Mouse (Mus musculus) limb, embryonic 11.5 days (tissue): ENCODE data around the gene Slc2a4. TPM values are rescaled to one million over a fixed set of nuclear protein-coding genes. Genes with fewer than 3 reads are reported as not detected.

Experiments used
- ATAC-seq: fragments of 200-750 bp; cut with Nextera tagmentation; 2 replicates; pipeline ENCODE4 v1.8.0; 2017; ENCODE audit warnings: low read depth; ENCODE audit not compliant: insufficient number of reproducible peaks, low FRiP score, low TSS enrichment
- DNase-seq: peaks from one replicate; pipeline ENCODE4 v3.0.0-alpha.2; 2015; ENCODE audit warnings: low spot score
- H3K27ac ChIP-seq: fragments of 300-500 bp; sonication (generic); replicated peaks from 2 replicates; pipeline ENCODE4 v1.5.1; 2014; ENCODE audit warnings: low read depth, mild to moderate bottlenecking, low read length
- H3K27me3 ChIP-seq: fragments of 300-500 bp; sonication (generic); 2 replicates; pipeline ENCODE4 v1.6.1; 2014; ENCODE audit warnings: mild to moderate bottlenecking, low read length, mixed read lengths; ENCODE audit not compliant: control insufficient read depth, insufficient read depth
- H3K36me3 ChIP-seq: fragments of 300-500 bp; sonication (generic); 2 replicates; pipeline ENCODE4 v1.6.1; 2014; ENCODE audit warnings: mild to moderate bottlenecking, low read length, moderate library complexity, mixed read lengths; ENCODE audit not compliant: control insufficient read depth, insufficient read depth
- H3K4me1 ChIP-seq: fragments of 300-500 bp; sonication (generic); 2 replicates; pipeline ENCODE4 v1.6.1; 2014; ENCODE audit warnings: low read length, mixed read lengths; ENCODE audit not compliant: control insufficient read depth, insufficient read depth
- H3K4me2 ChIP-seq: fragments of 300-500 bp; sonication (generic); 2 replicates; pipeline ENCODE4 v1.6.1; 2014; ENCODE audit warnings: low read depth, mild to moderate bottlenecking, moderate library complexity; ENCODE audit not compliant: severe bottlenecking
- H3K4me3 ChIP-seq: fragments of 300-500 bp; sonication (generic); 2 replicates; pipeline ENCODE4 v1.5.1; 2014; ENCODE audit warnings: low read depth, low read length
- H3K9ac ChIP-seq: fragments of 300-500 bp; sonication (generic); 2 replicates; pipeline ENCODE4 v1.6.1; 2014; ENCODE audit warnings: mild to moderate bottlenecking, low read length
- H3K9me3 ChIP-seq: fragments of 300-500 bp; sonication (generic); 2 replicates; pipeline ENCODE4 v1.6.1; 2016; ENCODE audit warnings: low read length; ENCODE audit not compliant: control insufficient read depth
- WGBS: fragments of 180-500 bp; shearing (Covaris S2); extraction: QIAGEN DNeasy Blood & Tissue Kit; methylation state at CpG from one replicate; pipeline ENCODE4 v1.1.7; 2014; 5-methylcytosine and 5-hydroxymethylcytosine counted together
- polyA plus RNA-seq: library from polyadenylated mRNA; unstranded; fragments of >200 nt; fragmentation: Nextera tagmentation; extraction: Ambion mirVana; gene quantifications from 2 replicates; pipeline ENCODE4 v1.2.1, GENCODE M21; 2014

Gene Slc2a4
- polyA plus RNA-seq, 1 experiment from 2014 or later, result 21.0 TPM

GRCm38 (mm10) chr11:69910781-69911560 lies 37.0 kb downstream of the Slc2a4 start:
- H3K27me3 ChIP-seq, result no peaks in the 10 kb centered on the region
- H3K4me3 ChIP-seq, result no peak overlapping the region
- no peak for ATAC-seq
- DNase-seq, result no peak
- WGBS, result 91% methylated on average over 17 of the region's 17 CpGs
- peaks cover 53% of the 10 kb centered on the region for H3K36me3 ChIP-seq
- no peak overlapping the region for H3K27ac ChIP-seq
- no peak overlapping the region for H3K9ac ChIP-seq
- no peaks in the 10 kb centered on the region for H3K9me3 ChIP-seq
- H3K4me2 ChIP-seq, result no peak overlapping the region
- peaks cover 14% of the 10 kb centered on the region for H3K4me1 ChIP-seq

GRCm38 (mm10) chr11:69910177-69910576 lies 37.8 kb downstream of the Slc2a4 start:
- H3K4me3 ChIP-seq, result no peak overlapping the region
- no peak for ATAC-seq
- no peak for DNase-seq
- no peak overlapping the region for H3K27ac ChIP-seq
- H3K9me3 ChIP-seq, result no peaks in the 10 kb centered on the region
- no peaks in the 10 kb centered on the region for H3K27me3 ChIP-seq
- peaks cover 56% of the 10 kb centered on the region for H3K36me3 ChIP-seq
- H3K9ac ChIP-seq, result no peak overlapping the region
- no peak overlapping the region for H3K4me2 ChIP-seq
- WGBS, result 92% methylated on average over 8 of the region's 8 CpGs
- H3K4me1 ChIP-seq, result peaks cover 11% of the 10 kb centered on the region

DNA sequence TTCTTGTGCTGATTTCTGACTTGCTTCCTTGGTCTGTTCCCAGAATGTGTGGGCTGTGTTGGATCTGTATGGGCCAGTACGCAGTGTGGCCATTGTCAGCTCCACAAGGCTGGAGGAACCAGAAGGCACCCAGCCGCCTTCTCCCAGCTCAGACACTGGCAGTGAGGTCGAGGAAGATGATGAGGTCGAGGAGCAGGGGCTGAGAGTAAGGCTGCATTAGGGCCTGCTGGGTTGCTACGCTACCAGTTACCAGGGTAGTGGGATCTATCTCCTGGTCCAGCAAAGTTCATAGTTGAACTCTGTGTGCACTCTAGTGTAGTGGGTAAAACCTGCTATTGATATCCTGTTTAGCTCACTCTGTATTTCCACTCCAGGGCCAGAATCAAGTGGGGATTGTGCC lies 38.8 kb downstream of the Slc2a4 start:
- Histone ChIP-seq H3K4me1 (peaks cover 6% of the 10 kb centered on the region; the same call in 1 of the 2 replicates), H3K9me3 (no peaks in the 10 kb centered on the region), H3K4me2 (no peak overlapping the region), H3K9ac (no peak overlapping the region), H3K36me3 (peaks cover 61% of the 10 kb centered on the region), H3K4me3 (no peak overlapping the region), H3K27ac (no peak overlapping the region), H3K27me3 (no peaks in the 10 kb centered on the region)
- no peak for DNase-seq
- no peak for ATAC-seq
- 91% methylated on average over 5 of the region's 5 CpGs for WGBS

GRCm38 (mm10) chr11:69908645-69909044 lies 39.3 kb downstream of the Slc2a4 start:
- ATAC-seq, result no peak
- Histone ChIP-seq H3K4me3 (no peak overlapping the region), H3K4me2 (no peak overlapping the region), H3K27me3 (no peaks in the 10 kb centered on the region), H3K4me1 (peaks cover 6% of the 10 kb centered on the region; the same call in 1 of the 2 replicates), H3K27ac (no peak overlapping the region), H3K9ac (no peak overlapping the region), H3K36me3 (peaks cover 67% of the 10 kb centered on the region), H3K9me3 (no peaks in the 10 kb centered on the region)
- 95% methylated on average over 11 of the region's 11 CpGs for WGBS
- DNase-seq, result no peak

- H3K4me3 ChIP-seq, result no peak overlapping the region
- DNase-seq (no peak), ATAC-seq (no peak)
- H3K27me3 ChIP-seq, result no peaks in the 10 kb centered on the region
- H3K9me3 ChIP-seq, result no peaks in the 10 kb centered on the region
- no peak overlapping the region for H3K4me2 ChIP-seq
- H3K27ac ChIP-seq, result no peak overlapping the region
- no peak overlapping the region for H3K9ac ChIP-seq
- peaks cover 16% of the 10 kb centered on the region for H3K4me1 ChIP-seq
- peaks cover 43% of the 10 kb centered on the region for H3K36me3 ChIP-seq
- 94% methylated on average over 9 of the region's 9 CpGs for WGBS
Measured at GRCm38 (mm10) chr11:69904311-69904710, 43.7 kb downstream of the Slc2a4 start.

DNA sequence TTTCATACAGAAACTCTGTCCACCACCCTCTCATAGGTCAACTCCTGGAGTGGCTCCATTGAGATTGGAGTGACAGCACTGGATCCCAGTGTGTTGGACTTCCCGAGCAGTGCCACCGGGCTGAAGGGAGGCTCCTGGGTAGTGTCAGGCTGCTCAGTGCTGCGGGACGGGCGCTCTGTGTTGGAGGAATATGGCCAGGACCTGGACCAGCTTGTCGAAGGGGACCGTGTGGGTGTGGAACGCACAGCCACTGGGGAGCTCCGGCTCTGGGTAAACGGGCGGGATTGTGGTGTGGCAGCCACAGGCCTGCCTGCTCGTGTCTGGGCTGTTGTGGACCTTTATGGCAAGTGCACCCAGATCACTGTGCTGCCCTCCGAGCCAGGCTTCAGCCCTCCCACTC lies 45.0 kb downstream of the Slc2a4 start:
- WGBS, result 88% methylated on average over 13 of the region's 13 CpGs
- peak overlapping the region; percentile 74; the same call in 1 of the 2 replicates for H3K4me3 ChIP-seq
- H3K27me3 ChIP-seq, result no peaks in the 10 kb centered on the region
- peaks cover 34% of the 10 kb centered on the region for H3K36me3 ChIP-seq
- no peak overlapping the region for H3K27ac ChIP-seq
- ATAC-seq (no peak), DNase-seq (no peak)
- H3K4me1 ChIP-seq, result peaks cover 18% of the 10 kb centered on the region
- peak overlapping the region; percentile 90 for H3K4me2 ChIP-seq
- H3K9me3 ChIP-seq, result no peaks in the 10 kb centered on the region
- no peak overlapping the region for H3K9ac ChIP-seq

DNA sequence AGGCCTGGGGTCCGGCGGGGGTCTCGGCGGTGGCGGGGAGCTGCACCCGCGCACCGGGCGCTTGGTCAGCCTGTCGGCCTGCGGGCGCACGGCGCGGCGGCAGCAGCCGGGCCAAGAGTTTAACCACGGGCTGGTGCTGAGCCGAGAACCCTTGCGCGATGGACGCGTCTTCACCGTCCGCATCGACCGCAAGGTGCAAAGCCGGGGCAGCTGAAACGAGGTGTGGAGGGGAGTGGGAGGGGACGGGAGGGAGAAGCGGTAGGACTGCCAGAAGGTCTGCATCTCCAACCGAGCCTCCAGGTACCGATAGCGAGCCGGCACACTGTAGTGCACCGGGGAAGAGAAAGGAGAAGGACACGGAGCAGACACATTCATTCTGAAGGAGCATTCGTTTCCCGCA lies 46.0 kb downstream of the Slc2a4 start:
- peak overlapping the region; percentile 74 for H3K4me3 ChIP-seq
- peak overlapping the region; percentile 97 for H3K27ac ChIP-seq
- H3K4me2 ChIP-seq, result peak overlapping the region; percentile 90
- under 1% methylated on average over 39 of the region's 39 CpGs for WGBS
- no peak; the same call in 1 of the 2 replicates for ATAC-seq
- H3K9ac ChIP-seq, result peak overlapping the region; percentile 99
- peaks cover 18% of the 10 kb centered on the region for H3K4me1 ChIP-seq
- DNase-seq, result no peak
- no peaks in the 10 kb centered on the region for H3K9me3 ChIP-seq
- H3K27me3 ChIP-seq, result no peaks in the 10 kb centered on the region
- peaks cover 31% of the 10 kb centered on the region for H3K36me3 ChIP-seq

DNA sequence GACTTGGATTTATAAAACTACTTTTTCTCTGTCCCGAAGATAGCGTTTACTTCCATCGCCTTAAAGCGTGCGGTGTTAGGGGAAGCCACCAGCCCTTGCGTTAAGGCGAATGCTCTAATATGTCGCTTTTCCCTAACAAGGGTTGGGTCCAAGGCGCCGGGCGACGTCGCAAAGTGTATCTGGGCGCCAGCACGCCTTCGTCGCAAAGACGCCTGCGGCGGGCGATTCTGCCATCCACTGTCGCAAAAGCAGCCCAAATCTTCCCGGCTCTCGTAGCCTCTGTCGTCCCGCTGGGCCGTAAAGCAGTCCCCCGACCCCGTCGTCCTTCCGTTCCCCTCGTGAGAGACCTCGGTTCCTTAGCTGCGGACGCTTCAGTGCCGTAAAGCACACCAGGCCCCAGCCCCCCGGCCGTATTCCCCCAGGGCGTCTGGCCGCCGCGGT lies 46.6 kb downstream of the Slc2a4 start:
- H3K27ac ChIP-seq, result peak overlapping the region; percentile 97
- WGBS, result under 1% methylated on average over 42 of the region's 42 CpGs
- H3K9ac ChIP-seq, result peak overlapping the region; percentile 99
- peaks cover 26% of the 10 kb centered on the region for H3K36me3 ChIP-seq
- H3K4me3 ChIP-seq, result peak overlapping the region; percentile 74
- ATAC-seq (peak; percentile 64), DNase-seq (peak; percentile 95)
- H3K9me3 ChIP-seq, result no peaks in the 10 kb centered on the region
- H3K27me3 ChIP-seq, result no peaks in the 10 kb centered on the region
- peaks cover 18% of the 10 kb centered on the region for H3K4me1 ChIP-seq
- H3K4me2 ChIP-seq, result peak overlapping the region; percentile 90
